Mouse (Mus musculus): ENCODE measurements around the gene 0610037L13Rik. TPM values are rescaled to one million over a fixed set of nuclear protein-coding genes. Genes with fewer than 3 reads are reported as not detected.
A peak's percentile ranks its signal among the peaks of the same experiment; 100 is the strongest.

Gene 0610037L13Rik
- polyA plus RNA-seq, 1 experiment from 2014 or later = 97.0 TPM

- Histone ChIP-seq H3K9ac (no peak overlapping the region), H3K4me1 (replicated peaks) (no peaks in the 10 kb centered on the region), H3K27me3 (no peaks in the 10 kb centered on the region), H3K4me2 (no peak overlapping the region), H3K4me3 (no peak overlapping the region), H3K27ac (no peak overlapping the region), H3K36me3 (no peaks in the 10 kb centered on the region), H3K9me3 (replicated peaks) (no peaks in the 10 kb centered on the region)
- WGBS = 78% methylated on average over 2 of the region's 2 CpGs
- ATAC-seq (replicated peaks; ENCODE audit: insufficient number of reproducible peaks, insufficient read depth, low FRiP score, low read depth) = no peak
Measured at GRCm38 (mm10) chr4:107938124-107938523, 48.5 kb downstream of the 0610037L13Rik start.

- Histone ChIP-seq H3K36me3 (no peaks in the 10 kb centered on the region), H3K27me3 (no peaks in the 10 kb centered on the region), H3K9ac (no peak overlapping the region), H3K4me1 (replicated peaks) (peaks cover 5% of the 10 kb centered on the region), H3K27ac (no peak overlapping the region), H3K4me3 (no peak overlapping the region), H3K4me2 (no peak overlapping the region), H3K9me3 (replicated peaks) (no peaks in the 10 kb centered on the region)
- ATAC-seq (replicated peaks; ENCODE audit: insufficient number of reproducible peaks, insufficient read depth, low FRiP score, low read depth) = no peak
- 85% methylated on average over 7 of the region's 7 CpGs for WGBS
Measured at GRCm38 (mm10) chr4:107942741-107943140, 53.1 kb downstream of the 0610037L13Rik start.

GRCm38 (mm10) chr4:107944141-107944540 lies 54.5 kb downstream of the 0610037L13Rik start:
- Histone ChIP-seq H3K27me3 (no peaks in the 10 kb centered on the region), H3K4me3 (no peak overlapping the region), H3K9me3 (replicated peaks) (no peaks in the 10 kb centered on the region), H3K4me1 (replicated peaks) (peaks cover 10% of the 10 kb centered on the region), H3K36me3 (no peaks in the 10 kb centered on the region), H3K9ac (no peak overlapping the region), H3K4me2 (no peak overlapping the region), H3K27ac (peak overlapping the region; percentile 38; the same call in 1 of the 2 replicates)
- peak; percentile 35; the same call in 1 of the 2 replicates for ATAC-seq (replicated peaks; ENCODE audit: insufficient number of reproducible peaks, insufficient read depth, low FRiP score, low read depth)
- WGBS = 50% methylated on average over 2 of the region's 2 CpGs

Other genes with a start within 250 kb of the 0610037L13Rik start
- gene Dmrtb1, start 205.6 kb upstream of the 0610037L13Rik start, polyA plus RNA-seq (2015; fragmentation: Nextera tagmentation; extraction: Ambion mirVana) = not detected in 2 replicates
- gene Lrp8, start 87.6 kb upstream of the 0610037L13Rik start, polyA plus RNA-seq (2015; fragmentation: Nextera tagmentation; extraction: Ambion mirVana) = 0.48 and 1.6 TPM in 2 replicates
- 84.3 and 88.9 TPM in 2 replicates for gene Magoh, start 10.1 kb upstream of the 0610037L13Rik start, polyA plus RNA-seq (2015; fragmentation: Nextera tagmentation; extraction: Ambion mirVana)
- 54.0 and 55.1 TPM in 2 replicates for gene Cpt2, start 33.8 kb downstream of the 0610037L13Rik start, polyA plus RNA-seq (2015; fragmentation: Nextera tagmentation; extraction: Ambion mirVana)
- gene Slc1a7, start 78.5 kb downstream of the 0610037L13Rik start, polyA plus RNA-seq (2015; fragmentation: Nextera tagmentation; extraction: Ambion mirVana) = 0.05 TPM in 2 replicates
- gene Podn, start 206.6 kb downstream of the 0610037L13Rik start, polyA plus RNA-seq (2015; fragmentation: Nextera tagmentation; extraction: Ambion mirVana) = 0.26 and 0.51 TPM in 2 replicates

Data from heart, embryonic 15.5 days (tissue).